Mouse (Mus musculus): ENCODE results near the gene Atg4c. TPM values are rescaled to one million over a fixed set of nuclear protein-coding genes. Genes with fewer than 3 reads are reported as not detected.

Gene Atg4c
- polyA plus RNA-seq, 1 experiment from 2014 or later, result 3.8 TPM

- no peak overlapping the region for H3K4me2 ChIP-seq
- no peaks in the 10 kb centered on the region for H3K9me3 ChIP-seq (replicated peaks)
- no peaks in the 10 kb centered on the region for H3K27me3 ChIP-seq
- no peak overlapping the region for H3K9ac ChIP-seq
- no peak overlapping the region for H3K27ac ChIP-seq
- peaks cover 9% of the 10 kb centered on the region; the same call in 1 of the 2 replicates for H3K36me3 ChIP-seq
- no peak overlapping the region for H3K4me3 ChIP-seq (replicated peaks)
- 81% methylated on average over 8 of the region's 8 CpGs for WGBS (ENCODE audit: insufficient replicate concordance)
- no peaks in the 10 kb centered on the region for H3K4me1 ChIP-seq (replicated peaks)
- ATAC-seq (ENCODE audit: low read depth) (no peak), DNase-seq (no peak)
These were observed 28.5 kb downstream of the Atg4c start for GRCm38 (mm10) chr4:99222221-99222620.

DNA sequence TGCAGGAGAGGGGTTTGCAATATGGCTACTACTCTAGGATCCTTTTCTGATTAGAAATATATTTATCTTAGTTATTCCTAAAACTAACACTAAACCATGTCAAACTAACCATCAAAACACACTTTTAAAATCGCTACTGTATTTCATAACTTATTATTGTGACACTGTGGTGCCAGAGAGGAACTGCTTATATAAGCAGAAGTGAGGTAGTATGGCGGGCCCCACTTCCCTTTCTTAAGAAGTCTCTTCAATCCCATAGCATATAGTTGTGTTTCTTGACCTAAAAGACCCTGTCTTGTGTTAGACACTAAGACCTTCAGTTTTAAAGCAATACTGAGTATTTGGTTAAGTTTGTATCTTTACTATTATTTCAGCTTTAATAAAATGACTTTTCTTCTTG, 31.1 kb downstream of the Atg4c start:
- Histone ChIP-seq H3K27ac (no peak overlapping the region), H3K9me3 (replicated peaks) (no peaks in the 10 kb centered on the region), H3K4me3 (replicated peaks) (no peak overlapping the region), H3K27me3 (no peaks in the 10 kb centered on the region), H3K4me1 (replicated peaks) (no peaks in the 10 kb centered on the region), H3K36me3 (peaks cover 9% of the 10 kb centered on the region; the same call in 1 of the 2 replicates), H3K4me2 (no peak overlapping the region), H3K9ac (no peak overlapping the region)
- DNase-seq, result no peak
- 56% methylated on average over 2 of the region's 2 CpGs for WGBS (ENCODE audit: insufficient replicate concordance)
- ATAC-seq (ENCODE audit: low read depth), result no peak

DNA sequence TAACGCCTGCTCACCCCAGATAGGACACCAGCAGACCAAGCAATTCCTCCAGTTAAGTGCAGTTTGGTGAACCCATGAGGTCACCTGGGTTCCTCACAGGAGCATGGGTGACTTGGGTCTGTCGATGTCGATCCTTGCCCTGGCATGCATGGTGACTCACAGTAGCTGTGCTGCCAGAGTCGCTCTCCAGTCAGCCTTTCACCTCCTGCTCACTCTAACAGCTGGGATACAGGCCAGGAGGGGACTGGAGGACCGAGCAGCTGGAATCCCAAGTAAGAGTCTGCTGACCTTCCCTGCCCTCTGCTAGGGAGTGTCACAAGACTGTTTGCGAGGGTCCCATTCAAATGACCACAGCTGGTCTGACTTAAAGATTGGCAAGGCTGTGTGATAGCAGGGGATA, 33.5 kb downstream of the Atg4c start:
- H3K9ac ChIP-seq, result no peak overlapping the region
- 76% methylated on average over 6 of the region's 6 CpGs for WGBS (ENCODE audit: insufficient replicate concordance)
- DNase-seq (no peak), ATAC-seq (ENCODE audit: low read depth) (no peak)
- no peak overlapping the region for H3K27ac ChIP-seq
- H3K4me2 ChIP-seq, result no peak overlapping the region
- H3K4me3 ChIP-seq (replicated peaks), result no peak overlapping the region
- H3K36me3 ChIP-seq, result peaks cover 9% of the 10 kb centered on the region; the same call in 1 of the 2 replicates
- H3K27me3 ChIP-seq, result no peaks in the 10 kb centered on the region
- H3K4me1 ChIP-seq (replicated peaks), result no peaks in the 10 kb centered on the region
- no peaks in the 10 kb centered on the region for H3K9me3 ChIP-seq (replicated peaks)

- Histone ChIP-seq H3K4me1 (replicated peaks) (no peaks in the 10 kb centered on the region), H3K9ac (no peak overlapping the region), H3K36me3 (peaks cover 8% of the 10 kb centered on the region; the same call in 1 of the 2 replicates), H3K9me3 (replicated peaks) (no peaks in the 10 kb centered on the region), H3K27ac (no peak overlapping the region), H3K27me3 (no peaks in the 10 kb centered on the region), H3K4me2 (no peak overlapping the region), H3K4me3 (replicated peaks) (no peak overlapping the region)
- ATAC-seq (ENCODE audit: low read depth) (no peak), DNase-seq (no peak)
- WGBS (ENCODE audit: insufficient replicate concordance), result 84% methylated on average over 8 of the region's 8 CpGs
These were observed 35.6 kb downstream of the Atg4c start for GRCm38 (mm10) chr4:99229371-99229770.

DNA sequence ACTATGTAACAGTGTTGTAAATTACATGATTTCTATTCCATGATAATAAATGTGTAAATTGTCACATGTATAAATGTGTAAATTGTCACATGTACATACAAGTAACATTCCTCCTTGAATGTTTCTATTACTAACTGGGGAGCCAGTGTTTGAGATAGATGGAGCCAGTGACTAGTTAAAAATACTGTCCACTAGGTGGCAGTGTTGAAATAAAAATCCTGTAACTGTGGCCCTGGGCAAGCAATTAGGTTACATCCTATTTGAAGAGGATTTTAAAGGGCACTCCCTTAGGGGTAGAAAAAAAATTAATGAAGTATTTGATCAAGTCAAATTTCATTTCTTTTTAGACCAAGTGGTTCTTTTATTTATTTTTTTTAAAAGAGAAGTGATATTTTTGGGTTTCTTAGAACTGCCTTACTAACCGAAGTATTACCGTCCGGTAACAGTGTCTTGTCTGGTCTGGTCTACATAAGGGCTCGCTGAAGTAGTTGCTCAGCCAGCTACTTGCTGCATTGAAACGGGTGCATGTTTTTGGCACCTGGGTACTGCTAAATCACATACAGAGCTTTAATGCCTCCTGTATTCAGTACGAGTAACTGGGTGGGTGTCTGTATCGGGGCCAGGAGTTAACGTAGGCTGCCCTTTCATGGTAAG, 41.6 kb downstream of the Atg4c start:
- 83% methylated on average over 8 of the region's 8 CpGs for WGBS (ENCODE audit: insufficient replicate concordance)
- Histone ChIP-seq H3K4me3 (replicated peaks) (no peak overlapping the region), H3K27me3 (no peaks in the 10 kb centered on the region), H3K9ac (no peak overlapping the region), H3K36me3 (peaks cover 13% of the 10 kb centered on the region), H3K4me1 (replicated peaks) (no peaks in the 10 kb centered on the region), H3K9me3 (replicated peaks) (no peaks in the 10 kb centered on the region), H3K27ac (no peak overlapping the region), H3K4me2 (no peak overlapping the region)
- ATAC-seq (ENCODE audit: low read depth) (no peak), DNase-seq (no peak)

DNA sequence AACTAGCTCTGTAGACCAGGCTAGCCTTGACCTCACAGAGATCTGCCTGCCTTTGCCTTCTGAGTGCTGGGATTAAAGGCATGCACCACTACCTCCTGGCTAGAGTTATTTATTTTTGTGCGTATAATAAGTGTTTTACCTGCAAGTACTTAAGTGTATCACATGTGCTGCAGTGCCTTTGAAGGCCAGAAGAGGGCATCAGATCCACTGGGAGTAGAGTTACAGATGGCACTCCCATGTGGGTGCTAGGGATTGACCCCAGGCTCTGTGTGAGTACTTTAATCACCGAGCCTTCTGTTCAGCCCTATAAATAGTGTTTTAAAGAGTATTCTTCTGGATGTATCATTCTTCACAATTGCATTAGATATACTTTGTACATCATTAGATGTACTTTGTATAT, 44.6 kb downstream of the Atg4c start:
- Histone ChIP-seq H3K9ac (no peak overlapping the region), H3K27me3 (no peaks in the 10 kb centered on the region), H3K36me3 (peaks cover 13% of the 10 kb centered on the region), H3K4me1 (replicated peaks) (no peaks in the 10 kb centered on the region), H3K4me3 (replicated peaks) (no peak overlapping the region), H3K9me3 (replicated peaks) (no peaks in the 10 kb centered on the region), H3K4me2 (no peak overlapping the region), H3K27ac (no peak overlapping the region)
- ATAC-seq (ENCODE audit: low read depth), result no peak
- DNase-seq, result no peak
- WGBS (ENCODE audit: insufficient replicate concordance), result 88% methylated on average over 2 of the region's 2 CpGs

GRCm38 (mm10) chr4:99241674-99242073, 47.9 kb downstream of the Atg4c start:
- DNase-seq (no peak), ATAC-seq (ENCODE audit: low read depth) (no peak)
- Histone ChIP-seq H3K27ac (no peak overlapping the region), H3K4me3 (replicated peaks) (no peak overlapping the region), H3K9ac (no peak overlapping the region), H3K9me3 (replicated peaks) (no peaks in the 10 kb centered on the region), H3K27me3 (no peaks in the 10 kb centered on the region), H3K4me2 (no peak overlapping the region), H3K36me3 (peaks cover 13% of the 10 kb centered on the region), H3K4me1 (replicated peaks) (no peaks in the 10 kb centered on the region)
- 54% methylated on average over 5 of the region's 5 CpGs for WGBS (ENCODE audit: insufficient replicate concordance)

DNA sequence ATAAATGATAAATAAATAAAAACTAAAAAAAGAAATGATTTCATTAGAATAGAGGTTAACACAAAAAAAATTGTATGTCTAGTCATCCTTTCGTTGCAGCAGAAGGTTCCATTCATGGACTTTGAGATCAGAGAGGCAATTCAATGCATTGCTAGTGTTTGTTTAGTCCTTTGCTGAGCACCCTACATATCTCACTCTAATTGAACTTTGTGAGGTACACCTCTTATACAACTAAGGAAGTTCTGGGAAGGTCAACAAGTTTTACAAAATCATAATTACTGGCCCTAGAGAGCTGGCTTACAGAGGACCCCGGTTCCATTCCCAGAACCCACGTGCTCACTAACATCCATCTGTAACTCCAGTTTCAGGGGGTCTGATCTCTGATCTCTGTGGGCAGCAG, 55.6 kb downstream of the Atg4c start:
- Histone ChIP-seq H3K27ac (no peak overlapping the region), H3K4me1 (replicated peaks) (peaks cover 6% of the 10 kb centered on the region; the same call in 1 of the 2 replicates), H3K4me3 (replicated peaks) (no peak overlapping the region), H3K36me3 (no peaks in the 10 kb centered on the region), H3K9me3 (replicated peaks) (no peaks in the 10 kb centered on the region), H3K4me2 (no peak overlapping the region), H3K27me3 (no peaks in the 10 kb centered on the region), H3K9ac (no peak overlapping the region)
- DNase-seq, result no peak
- no peak for ATAC-seq (ENCODE audit: low read depth)
- WGBS (ENCODE audit: insufficient replicate concordance), result 86% methylated on average over 3 of the region's 3 CpGs

DNA sequence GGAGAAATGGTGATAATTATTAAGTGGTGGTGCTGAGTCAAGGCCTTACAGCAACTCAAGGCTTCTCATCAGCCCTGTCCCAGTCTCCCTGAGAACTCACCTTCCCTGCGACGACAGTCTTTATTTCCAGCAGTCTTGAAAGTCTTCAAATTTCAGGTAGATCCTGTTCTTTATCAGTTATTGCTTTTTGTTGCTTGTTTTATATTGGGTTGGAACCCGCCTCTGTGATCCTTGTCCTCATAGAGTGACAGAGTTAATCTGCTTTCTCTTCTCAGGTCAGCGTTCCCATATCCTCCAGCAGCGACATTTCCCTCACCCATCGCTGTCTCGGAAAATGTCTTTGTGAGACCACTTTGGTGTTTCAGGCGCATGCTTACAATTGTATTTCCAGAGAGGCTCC, 56.1 kb downstream of the Atg4c start:
- H3K27ac ChIP-seq, result no peak overlapping the region
- no peaks in the 10 kb centered on the region for H3K27me3 ChIP-seq
- DNase-seq (no peak), ATAC-seq (ENCODE audit: low read depth) (no peak)
- WGBS (ENCODE audit: insufficient replicate concordance), result 84% methylated on average over 8 of the region's 8 CpGs
- H3K36me3 ChIP-seq, result no peaks in the 10 kb centered on the region
- no peak overlapping the region for H3K4me2 ChIP-seq
- H3K4me3 ChIP-seq (replicated peaks), result no peak overlapping the region
- H3K4me1 ChIP-seq (replicated peaks), result peaks cover 6% of the 10 kb centered on the region; the same call in 1 of the 2 replicates
- no peak overlapping the region for H3K9ac ChIP-seq
- H3K9me3 ChIP-seq (replicated peaks), result no peaks in the 10 kb centered on the region

DNA sequence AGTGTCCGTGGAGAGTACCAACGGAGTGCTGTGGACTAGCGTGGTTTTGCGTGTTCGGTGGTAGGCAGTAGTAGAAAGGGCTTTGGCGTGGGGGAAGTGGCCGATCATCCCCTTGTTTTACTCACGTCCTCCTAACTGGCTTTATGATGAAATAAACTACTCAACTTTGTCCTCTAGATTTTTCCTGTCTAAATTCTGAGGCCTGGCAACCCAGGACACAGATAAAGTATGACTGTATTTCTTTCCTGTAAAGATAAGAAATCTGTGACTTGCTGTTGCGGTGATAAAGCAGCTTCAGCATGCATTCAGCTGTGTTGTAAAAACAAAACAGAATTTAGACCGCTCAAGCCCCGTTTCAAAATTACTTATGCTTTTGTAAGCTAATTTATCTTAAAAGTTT, 59.2 kb downstream of the Atg4c start:
- no peaks in the 10 kb centered on the region for H3K36me3 ChIP-seq
- H3K27ac ChIP-seq, result no peak overlapping the region
- no peak overlapping the region for H3K9ac ChIP-seq
- no peaks in the 10 kb centered on the region for H3K9me3 ChIP-seq (replicated peaks)
- 64% methylated on average over 11 of the region's 11 CpGs for WGBS (ENCODE audit: insufficient replicate concordance)
- H3K4me1 ChIP-seq (replicated peaks), result peaks cover 6% of the 10 kb centered on the region; the same call in 1 of the 2 replicates
- H3K27me3 ChIP-seq, result no peaks in the 10 kb centered on the region
- DNase-seq (no peak), ATAC-seq (ENCODE audit: low read depth) (no peak)
- no peak overlapping the region for H3K4me3 ChIP-seq (replicated peaks)
- H3K4me2 ChIP-seq, result no peak overlapping the region

GRCm38 (mm10) chr4:99263191-99263590, 69.5 kb downstream of the Atg4c start:
- H3K27me3 ChIP-seq, result no peaks in the 10 kb centered on the region
- no peak for DNase-seq
- H3K9ac ChIP-seq, result no peak overlapping the region
- no peak overlapping the region for H3K4me3 ChIP-seq (replicated peaks)
- 0 out of 2 replicates have a peak, but pooled peaks cover 5% of the 10 kb centered on the region for H3K36me3 ChIP-seq
- no peak overlapping the region for H3K4me2 ChIP-seq
- H3K4me1 ChIP-seq (replicated peaks), result no peaks in the 10 kb centered on the region
- ATAC-seq (ENCODE audit: low read depth), result no peak
- H3K27ac ChIP-seq, result no peak overlapping the region
- 80% methylated on average over 2 of the region's 2 CpGs for WGBS (ENCODE audit: insufficient replicate concordance)
- no peaks in the 10 kb centered on the region for H3K9me3 ChIP-seq (replicated peaks)

DNA sequence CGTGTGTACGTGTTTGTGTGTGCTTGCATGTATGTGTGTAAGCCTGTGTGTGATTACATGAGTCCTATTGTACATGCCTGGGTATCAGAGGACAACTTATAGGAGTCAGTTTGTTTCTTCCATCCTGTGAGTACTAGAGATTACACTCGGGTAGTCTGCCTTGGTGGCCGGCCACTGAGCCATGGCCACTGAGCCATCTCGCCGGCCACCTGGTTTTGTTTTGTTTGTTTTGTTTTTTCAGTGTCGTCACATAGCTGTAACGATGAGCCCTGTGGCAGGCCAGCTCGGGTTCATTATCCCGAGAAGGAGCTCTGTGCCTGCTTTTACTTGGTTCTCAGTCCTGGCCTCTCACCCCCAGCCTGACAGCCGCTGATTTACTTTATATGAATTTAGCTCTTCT, 69.9 kb downstream of the Atg4c start:
- H3K27me3 ChIP-seq, result no peaks in the 10 kb centered on the region
- H3K9me3 ChIP-seq (replicated peaks), result no peaks in the 10 kb centered on the region
- 78% methylated on average over 11 of the region's 11 CpGs for WGBS (ENCODE audit: insufficient replicate concordance)
- H3K36me3 ChIP-seq, result 0 out of 2 replicates have a peak, but pooled peaks cover 2% of the 10 kb centered on the region
- ATAC-seq (ENCODE audit: low read depth) (no peak), DNase-seq (no peak)
- H3K9ac ChIP-seq, result no peak overlapping the region
- no peak overlapping the region for H3K4me3 ChIP-seq (replicated peaks)
- no peak overlapping the region for H3K4me2 ChIP-seq
- H3K27ac ChIP-seq, result no peak overlapping the region
- H3K4me1 ChIP-seq (replicated peaks), result no peaks in the 10 kb centered on the region
